28 mouse cellular contexts compared by ENCODE assay signal in the genomic region with DNA sequence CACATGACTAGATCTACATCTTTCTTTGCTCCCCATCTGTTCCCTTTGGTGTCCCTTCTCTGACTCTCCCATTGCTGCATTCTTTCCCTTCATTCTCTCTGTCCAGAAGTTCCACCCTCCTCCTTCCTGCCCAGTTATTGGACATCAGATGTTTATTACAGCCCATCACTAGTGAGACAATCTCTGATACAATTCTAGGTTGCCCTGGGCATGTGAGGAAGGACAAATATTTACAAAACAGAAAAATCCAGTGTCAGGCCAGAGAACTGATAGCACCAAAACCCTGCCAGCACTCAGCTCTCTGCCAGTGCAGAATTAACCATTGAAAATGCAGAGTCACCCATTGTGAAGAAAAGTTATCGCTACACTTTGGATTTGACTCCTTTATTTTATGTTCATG.
"Had no signal": no experiment of that assay in that cellular context is flagged by ENCODE, and none has a peak within 500 bp of the region (broad histone marks: within the 10 kb centered on the region; RNA-seq: fewer than 3 reads in every experiment).

No protein-coding gene starts in this region.

- H3K36me3 ChIP-seq: embryonic facial prominence, embryonic 10.5 days; embryonic facial prominence, embryonic 12.5 days; embryonic facial prominence, embryonic 13.5 days; embryonic facial prominence, embryonic 15.5 days; forebrain, embryonic 10.5 days; forebrain, embryonic 12.5 days; forebrain, embryonic 15.5 days had no signal

- H3K27me3 ChIP-seq: embryonic facial prominence, embryonic 12.5 days; embryonic facial prominence, embryonic 13.5 days; embryonic facial prominence, embryonic 15.5 days; forebrain, embryonic 12.5 days; forebrain, embryonic 13.5 days; forebrain, embryonic 15.5 days had no signal

- H3K9ac ChIP-seq: embryonic facial prominence, embryonic 12.5 days; embryonic facial prominence, embryonic 13.5 days; embryonic facial prominence, embryonic 15.5 days; forebrain, embryonic 12.5 days; forebrain, embryonic 13.5 days; forebrain, embryonic 15.5 days; forebrain, postnatal 0 days had no signal

- H3K9me3 ChIP-seq: embryonic facial prominence, embryonic 10.5 days; embryonic facial prominence, embryonic 12.5 days; embryonic facial prominence, embryonic 13.5 days; embryonic facial prominence, embryonic 15.5 days; forebrain, embryonic 10.5 days; forebrain, embryonic 12.5 days; forebrain, embryonic 13.5 days; forebrain, embryonic 15.5 days had no signal

- DNase-seq: cerebellum, adult 2 months; cerebellum, adult 8-10 months; cerebellum, adult 9-10 months; cerebellum, adult 9-11 months; cerebellum, postnatal 10 days; cerebellum, postnatal 14 days; cerebellum, postnatal 25 days; cerebellum, postnatal 36 days; embryo, embryonic 11 days; forebrain, postnatal 0 days; gastrocnemius, postnatal 10 days; gastrocnemius, postnatal 14 days; gastrocnemius, postnatal 25 days; gastrocnemius, postnatal 36 days; heart, adult 11 months; heart, adult 18-20 months; heart, adult 2 months had no signal

- H3K4me3 ChIP-seq: embryonic facial prominence, embryonic 10.5 days; embryonic facial prominence, embryonic 12.5 days; embryonic facial prominence, embryonic 13.5 days; embryonic facial prominence, embryonic 15.5 days; erythroblast, embryonic 14.5 days; forebrain, embryonic 10.5 days; forebrain, embryonic 12.5 days; forebrain, embryonic 13.5 days; forebrain, embryonic 15.5 days; heart, adult 2 months had no signal

- ATAC-seq: forebrain, embryonic 13.5 days; forebrain, embryonic 14.5 days; forebrain, embryonic 15.5 days; forebrain, embryonic 16.5 days; forebrain, postnatal 0 days had no signal

- H3K4me2 ChIP-seq: embryonic facial prominence, embryonic 12.5 days; embryonic facial prominence, embryonic 13.5 days; embryonic facial prominence, embryonic 15.5 days; forebrain, embryonic 12.5 days; forebrain, embryonic 13.5 days; forebrain, embryonic 15.5 days had no signal

- H3K27ac ChIP-seq: embryonic facial prominence, embryonic 10.5 days; embryonic facial prominence, embryonic 12.5 days; embryonic facial prominence, embryonic 13.5 days; embryonic facial prominence, embryonic 15.5 days; forebrain, embryonic 10.5 days; forebrain, embryonic 12.5 days; forebrain, embryonic 13.5 days; forebrain, embryonic 15.5 days; heart, adult 2 months had no signal

- H3K4me1 ChIP-seq: embryonic facial prominence, embryonic 10.5 days; embryonic facial prominence, embryonic 12.5 days; embryonic facial prominence, embryonic 13.5 days; embryonic facial prominence, embryonic 15.5 days; forebrain, embryonic 12.5 days; forebrain, embryonic 13.5 days; forebrain, embryonic 15.5 days had no signal
